Mouse (Mus musculus): Measurements from ENCODE around the gene Alcam.

The Alcam gene

DNA sequence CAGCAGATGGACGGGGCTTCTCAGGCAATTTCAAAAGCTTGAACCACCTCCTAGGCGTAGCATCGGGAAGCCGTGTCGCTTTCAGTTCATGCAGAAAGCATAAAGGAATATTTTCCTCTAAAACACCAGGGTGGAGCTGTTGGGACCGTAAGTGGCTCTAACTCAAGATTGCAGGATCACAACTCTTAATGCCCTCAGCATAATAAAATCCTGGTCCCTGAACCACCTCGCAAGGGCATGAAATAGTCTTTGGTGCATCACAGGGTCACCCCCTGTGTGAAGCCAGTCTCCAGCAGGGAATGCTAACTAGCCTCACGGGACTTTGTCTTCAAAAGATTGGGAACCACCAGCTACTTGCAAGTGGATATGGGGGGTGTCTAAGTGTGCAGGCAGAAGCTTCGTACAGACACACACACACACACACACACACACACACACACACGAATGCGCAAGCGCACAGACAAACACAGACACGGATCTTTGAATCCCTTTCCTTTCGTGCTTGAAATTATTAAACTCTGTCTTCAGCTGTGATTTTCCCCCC is at the start of gene Alcam:
TSS of gene Alcam (minus strand) at position 104 of the 544 bp plus-strand sequence.
- peak; percentile 87 for DNase-seq

DNA sequence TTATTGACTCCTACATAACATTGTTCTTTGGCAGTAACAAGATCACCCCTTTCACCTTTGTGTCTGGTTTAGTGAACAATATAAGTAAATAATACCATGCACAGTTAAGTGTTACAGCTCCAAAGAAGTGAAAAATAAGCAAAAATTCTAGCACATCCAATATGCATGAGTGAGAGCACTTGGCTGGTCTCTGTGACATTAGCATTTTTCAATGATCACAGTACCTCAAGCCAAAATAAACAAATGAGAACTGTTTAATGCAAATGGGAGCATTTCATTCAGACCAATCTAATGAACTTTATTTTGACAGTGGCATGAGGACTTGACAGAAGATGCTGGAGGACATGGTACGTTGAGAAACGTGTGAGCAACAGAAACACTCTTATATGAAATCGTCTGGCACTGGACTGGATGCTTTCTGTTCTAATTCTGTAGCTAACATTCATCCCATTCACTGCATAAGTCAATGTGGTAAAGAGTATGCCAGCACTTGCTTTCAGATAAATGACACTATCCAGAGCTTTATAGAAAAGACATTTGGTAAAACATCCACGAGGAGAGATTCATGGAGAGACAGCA is 45.0 kb upstream of the Alcam start:
- DNase-seq = no peak

DNA sequence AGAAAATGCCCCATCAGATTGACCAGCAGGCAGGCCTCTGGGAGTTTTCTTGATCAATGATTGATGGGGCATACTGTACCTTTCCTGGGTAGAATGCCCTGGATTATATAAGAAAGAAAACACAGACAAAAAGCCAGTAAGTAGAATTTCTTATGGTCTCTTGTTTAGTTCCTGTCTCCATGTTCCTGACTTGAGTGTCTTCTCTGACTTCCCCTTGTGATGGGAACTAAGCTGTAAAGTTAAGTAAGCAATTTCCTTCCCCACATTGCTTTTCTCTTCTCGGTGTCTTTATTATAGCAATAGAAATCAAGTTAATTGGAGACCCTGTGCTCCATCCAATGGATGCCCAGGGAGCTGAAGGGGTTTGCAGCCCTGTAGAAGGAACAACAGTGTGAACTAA is 36.7 kb upstream of the Alcam start:
- peak; percentile 24 for DNase-seq

DNA sequence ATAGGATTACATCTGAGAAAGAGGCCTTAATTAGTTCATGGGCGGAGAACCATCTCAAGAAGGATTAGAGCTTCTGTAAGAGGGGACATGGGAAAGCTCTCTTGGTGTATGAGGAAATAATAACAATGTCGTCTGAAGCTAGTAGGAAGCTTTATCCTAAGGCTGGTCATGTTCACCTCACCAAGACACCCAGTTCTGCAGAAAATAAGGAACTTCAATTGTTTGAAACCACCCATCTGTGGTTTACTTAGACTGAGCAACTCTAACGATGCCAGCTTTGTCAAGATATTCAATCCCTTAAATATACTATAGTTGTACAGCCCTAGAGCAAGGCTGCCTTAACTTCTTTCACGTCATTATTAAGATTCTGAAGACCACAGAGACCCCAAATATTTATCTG is 20.4 kb upstream of the Alcam start:
- DNase-seq = no peak

DNA sequence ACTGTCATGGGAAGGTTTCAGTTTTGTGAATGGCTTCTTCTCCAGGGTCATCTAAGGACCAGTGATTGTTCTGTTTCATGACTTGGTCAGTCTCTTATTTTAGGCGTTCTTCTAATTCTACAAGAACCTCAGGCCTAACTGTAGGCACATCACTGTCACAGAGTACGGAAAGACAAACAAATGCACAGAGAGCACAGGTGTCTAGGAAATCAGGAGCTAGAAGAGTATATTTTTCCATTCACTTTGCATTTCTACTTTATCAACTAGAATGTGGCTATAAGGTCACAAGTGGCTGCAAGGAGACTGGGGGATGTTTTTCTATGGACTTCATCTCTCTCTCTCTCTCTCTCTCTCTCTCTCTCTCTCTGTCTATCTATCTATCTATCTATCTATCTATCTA is 19.2 kb upstream of the Alcam start:
- no peak for DNase-seq

DNA sequence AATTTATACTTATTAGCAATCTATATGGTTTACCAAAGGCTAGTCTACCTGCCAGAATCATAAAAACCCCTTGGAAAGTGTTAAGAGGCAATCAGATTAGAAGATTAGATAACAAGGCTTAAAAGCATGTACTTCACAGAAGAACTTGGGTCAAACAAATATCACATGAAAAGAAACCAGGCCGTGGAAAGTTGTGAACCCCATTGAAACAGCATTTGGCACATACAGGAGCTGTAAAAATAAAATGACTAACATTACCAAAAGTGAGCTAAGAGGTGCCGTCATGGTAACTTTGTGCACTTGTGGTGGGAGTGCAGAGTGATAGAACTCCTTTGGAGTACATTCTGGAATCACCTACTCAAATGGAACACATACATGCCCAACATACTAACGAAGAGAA is 18.8 kb upstream of the Alcam start:
- DNase-seq = no peak

DNA sequence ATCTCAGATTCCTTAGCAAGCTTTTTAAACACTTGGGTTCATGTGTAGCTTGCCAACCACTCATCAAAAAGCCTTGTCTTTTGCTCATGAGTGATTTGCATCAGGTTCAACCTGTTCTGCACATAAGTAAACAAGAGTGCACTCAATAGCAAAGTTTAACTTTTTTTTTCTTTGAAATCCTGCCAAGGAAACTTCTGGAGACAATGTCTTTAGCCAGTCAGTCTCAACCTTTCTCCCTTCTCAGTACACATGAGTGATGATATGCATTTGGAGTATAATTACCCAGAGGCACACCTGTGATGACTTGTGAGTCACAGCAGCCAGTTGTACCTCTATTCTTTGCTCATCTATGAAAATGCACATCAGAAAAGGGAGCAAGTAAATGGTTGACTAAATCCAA is 18.2 kb upstream of the Alcam start:
- DNase-seq = no peak

DNA sequence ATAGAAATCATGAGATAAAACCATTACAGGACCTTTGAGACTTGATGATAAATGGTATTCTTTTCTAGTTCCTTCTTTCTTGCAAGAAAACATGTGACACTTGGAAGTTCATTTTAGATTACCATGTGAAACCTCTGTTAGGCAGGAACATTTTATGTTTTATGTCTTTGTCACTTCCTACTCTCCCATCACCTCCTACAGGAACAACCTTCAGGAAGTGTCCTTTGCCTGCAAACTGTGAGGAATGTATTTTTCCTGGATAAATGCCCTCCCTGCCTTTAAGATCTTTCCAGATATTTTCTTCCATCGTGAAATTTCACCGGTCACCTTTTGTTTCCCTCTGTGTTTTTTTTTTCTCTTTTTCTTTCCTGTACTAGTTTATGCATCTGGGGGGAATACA is 17.0 kb upstream of the Alcam start:
- no peak for DNase-seq

DNA sequence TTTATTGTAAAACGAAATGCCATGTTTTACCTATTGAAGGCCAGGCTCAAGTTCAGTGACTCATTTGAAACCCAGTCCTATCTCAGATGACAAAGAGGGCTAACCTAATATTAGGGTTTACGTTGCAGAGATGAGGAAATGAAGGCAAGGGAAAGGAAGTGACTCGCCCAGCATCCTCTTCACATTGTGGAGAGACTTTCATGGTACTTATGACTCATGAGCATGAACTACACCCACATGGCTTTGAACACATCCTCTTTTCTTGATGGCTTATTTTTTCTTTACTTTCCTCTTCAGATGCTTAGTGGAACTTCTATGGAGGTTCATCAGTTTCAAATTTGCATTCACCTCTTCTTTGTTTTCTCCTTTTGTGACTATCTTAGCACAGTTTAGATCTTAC is 16.4 kb upstream of the Alcam start:
- DNase-seq = peak; percentile 92

DNA sequence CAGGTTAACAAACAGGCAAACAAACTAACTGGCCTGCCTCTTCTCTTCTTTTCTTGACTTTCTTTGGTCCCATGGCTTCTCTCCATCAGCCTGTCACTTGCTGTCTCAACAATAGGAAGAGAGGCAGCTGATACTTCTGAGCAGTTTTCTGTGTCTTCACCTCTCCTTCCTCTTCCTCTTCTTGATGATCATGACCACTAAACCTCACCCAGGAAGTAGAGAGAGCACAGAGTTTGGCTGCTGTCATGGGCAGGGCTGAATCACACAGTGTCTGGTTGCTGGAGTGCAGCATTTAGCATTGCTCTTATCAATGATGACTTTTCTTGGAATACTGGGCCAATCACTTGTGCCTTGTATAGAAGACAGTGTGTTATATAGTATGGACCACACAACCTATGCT is 14.6 kb upstream of the Alcam start:
- DNase-seq = peak; percentile 93

DNA sequence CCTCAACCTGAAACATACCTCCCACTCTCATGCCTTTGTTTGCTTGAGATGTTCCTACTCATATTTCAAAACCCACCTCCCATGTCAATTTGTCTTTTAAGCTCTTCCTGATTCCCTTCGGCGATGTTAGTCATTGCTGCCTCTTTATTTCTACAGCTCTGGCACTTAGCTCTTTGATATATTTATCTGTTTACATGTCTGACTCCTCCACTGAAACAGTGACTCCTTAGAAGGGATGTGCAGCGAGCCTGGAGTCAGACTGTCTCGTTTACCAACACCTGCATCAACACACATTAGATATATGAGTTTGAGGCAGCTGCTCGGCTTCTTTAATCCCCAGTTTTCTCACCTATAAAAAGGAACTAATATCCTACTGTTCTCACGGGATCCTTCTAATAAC is 12.9 kb upstream of the Alcam start:
- DNase-seq = no peak

DNA sequence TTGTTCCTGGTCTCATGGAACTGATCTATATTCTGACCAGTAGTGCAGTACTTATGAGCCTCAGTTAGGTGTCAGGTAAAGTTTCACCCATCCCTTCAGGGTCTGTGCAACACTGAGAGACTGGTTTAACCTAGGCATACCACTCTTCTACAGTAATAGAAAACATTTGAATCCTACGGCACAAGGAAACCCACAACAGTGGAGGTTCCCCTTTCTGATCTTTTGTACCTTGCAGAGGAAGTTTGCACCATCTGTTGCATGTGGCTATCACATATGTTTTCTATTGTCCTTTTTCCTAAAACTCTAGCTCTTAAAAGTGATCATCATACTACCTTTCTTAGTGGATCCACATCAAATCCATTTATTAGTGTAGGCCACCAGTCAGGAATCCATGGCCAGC is 10.7 kb upstream of the Alcam start:
- DNase-seq = no peak

DNA sequence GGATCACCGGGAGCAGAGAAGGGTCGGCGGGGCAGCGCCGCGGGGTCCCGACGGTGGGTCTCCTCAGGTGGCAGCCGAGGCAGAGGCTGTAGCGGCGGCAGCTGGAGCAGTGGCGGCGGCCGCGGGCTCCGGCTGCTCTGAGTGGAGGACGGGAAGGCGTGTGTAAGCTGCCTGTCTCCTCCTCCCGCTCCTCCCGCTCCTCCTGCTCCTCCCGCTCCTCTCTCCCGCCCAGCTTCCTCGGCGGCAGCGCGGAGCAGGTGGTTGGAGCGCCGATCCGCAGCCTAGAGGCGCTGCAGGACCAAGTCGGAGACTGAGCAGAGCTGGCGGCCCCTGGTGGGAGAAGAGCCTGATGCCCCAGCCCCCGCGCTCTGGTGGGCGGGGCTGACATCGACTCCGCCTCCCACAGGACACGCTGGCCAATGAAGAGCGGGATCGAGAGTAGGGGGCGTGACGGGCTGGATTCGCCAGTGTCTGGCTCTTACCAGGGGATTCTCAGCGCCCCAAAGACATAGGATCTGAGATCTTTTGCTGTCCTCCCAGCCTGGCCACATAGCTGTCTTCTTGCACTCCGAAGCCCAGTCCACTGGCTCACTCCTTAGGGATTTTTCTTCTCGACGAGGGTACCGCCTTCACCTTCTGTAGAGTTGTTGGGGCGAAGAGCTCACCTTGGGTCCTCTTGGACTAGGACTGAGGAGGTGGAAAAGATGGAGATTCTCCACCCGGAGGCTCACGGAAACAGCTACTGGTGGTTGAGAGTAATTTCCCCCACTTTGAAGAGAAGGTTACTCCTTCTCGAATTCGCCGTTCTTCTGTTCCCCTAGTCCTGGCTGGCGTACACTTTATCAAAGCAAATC is 785 bp downstream of the Alcam start:
- peak; percentile 99 for DNase-seq

DNA sequence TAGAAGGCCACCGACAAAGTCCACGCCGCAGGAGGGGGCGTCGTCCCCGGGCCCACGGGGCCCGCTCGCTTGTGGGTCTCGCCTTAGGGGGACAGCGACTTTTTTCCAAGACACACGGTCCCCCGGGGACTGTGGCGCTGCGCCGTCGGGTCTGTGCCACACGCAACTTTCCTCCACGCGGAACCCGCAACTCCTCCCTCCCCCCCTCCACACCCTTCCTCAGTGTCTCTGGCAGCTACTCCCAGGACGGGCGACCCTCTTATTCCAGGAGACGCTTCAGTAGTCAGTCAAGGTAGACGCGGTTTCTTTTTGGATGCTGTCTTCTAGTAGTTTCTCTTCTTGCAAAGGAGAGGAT is 1.4 kb downstream of the Alcam start:
- no peak for DNase-seq

DNA sequence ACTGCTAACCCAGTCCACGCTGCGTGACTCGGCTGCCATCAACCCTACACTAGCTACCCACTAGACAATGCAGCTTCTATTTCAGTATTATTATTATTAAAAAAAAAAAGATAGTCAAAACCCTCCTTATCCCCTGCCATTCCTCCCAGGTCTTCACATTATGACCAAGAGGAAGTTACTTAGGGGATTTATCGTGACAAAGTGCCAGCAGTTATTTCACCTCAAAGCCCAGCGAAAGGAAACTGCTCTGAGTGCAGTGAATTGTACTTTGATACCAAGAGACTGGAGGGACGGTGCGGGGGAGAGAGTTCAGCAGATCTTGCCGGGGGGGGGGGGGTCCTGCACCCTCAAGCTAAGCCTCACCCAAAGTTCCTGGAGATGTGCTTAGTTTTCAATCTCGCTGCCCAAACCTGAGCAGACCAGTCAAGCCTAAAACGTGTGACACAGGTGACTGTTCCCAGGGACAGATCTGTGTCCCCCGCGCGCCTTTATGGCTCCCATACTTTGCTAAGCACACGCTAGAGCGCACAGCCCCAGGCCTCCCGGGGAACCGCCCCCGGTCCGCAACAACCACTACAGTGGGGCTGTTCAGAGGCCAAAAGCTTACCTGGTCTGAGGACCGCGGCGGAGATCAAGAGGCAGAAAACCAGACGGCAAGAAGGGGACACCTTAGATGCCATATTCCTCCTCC is 1.9 kb downstream of the Alcam start:
- DNase-seq = peak; percentile 87

DNA sequence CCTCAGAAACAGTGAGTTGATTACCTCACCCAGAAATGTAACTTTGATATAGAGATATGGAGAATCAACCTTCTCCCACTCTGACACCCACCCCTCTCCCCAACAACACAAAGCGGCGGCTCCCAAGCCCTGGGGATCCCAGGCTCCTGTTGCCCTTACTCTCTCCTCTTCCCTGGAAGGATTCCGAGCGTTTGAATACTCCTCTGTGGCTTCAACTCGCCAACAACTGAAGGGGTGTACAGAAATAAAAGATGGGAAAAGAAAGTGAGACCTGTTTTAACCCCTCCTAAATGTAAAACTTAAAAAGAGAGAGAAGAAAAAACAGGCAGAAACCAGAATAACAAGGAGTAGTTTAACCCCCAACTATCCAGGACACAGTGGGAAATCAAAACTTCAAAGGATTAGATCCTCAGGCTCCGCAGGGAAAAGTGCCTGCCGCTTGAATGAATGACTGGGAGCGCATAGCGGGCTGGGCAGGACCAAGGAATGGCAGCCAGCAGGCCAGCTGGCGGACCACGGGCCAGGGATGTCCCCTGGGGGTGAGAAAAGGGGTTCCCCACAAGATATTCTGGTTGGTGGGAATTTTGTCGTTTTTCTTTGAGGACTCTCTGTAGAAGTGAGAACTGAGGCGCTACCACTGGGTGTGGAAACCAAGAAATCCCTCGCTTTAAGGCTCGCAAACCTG is 2.6 kb downstream of the Alcam start:
- peak; percentile 89 for DNase-seq

DNA sequence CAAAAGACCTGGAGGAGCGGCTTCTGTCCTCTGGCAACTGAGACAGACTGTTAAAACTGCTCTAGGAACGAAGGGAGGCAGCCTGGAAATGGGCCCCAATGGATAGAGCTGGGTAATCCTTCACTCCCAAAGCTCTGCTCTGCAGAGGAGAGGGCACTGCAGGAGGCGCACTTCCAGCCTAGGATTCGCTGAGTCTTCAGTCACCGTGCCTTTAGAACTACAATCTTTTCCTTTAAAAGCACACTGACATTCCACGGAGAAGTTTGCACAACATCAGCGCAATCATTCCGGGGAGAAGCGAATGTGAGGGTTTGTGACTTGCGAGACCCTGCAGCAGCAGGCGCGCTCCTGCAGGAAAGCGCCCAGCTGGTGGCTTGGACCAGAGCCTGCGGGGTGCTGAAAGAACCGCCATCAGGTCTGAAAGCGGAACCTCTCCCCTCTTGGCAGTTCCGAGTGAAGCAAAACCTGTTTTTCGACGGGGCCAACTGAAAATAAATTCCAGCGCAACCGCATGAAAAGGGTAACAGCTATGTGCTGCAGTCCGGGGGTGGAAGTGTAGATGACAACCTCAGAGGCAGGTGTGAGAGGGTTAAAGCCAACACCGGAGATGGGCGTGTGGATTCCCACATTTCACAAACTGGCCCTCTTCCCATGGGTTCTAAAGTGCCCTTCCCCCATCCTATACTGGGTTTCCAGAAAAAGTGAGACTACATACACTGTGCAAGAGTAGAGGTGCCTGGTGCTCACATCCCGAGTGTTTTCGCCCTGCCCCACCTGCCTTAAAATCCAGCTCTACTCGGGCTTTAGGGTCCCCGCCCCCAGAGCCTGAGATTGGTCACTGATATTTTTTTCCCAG is 3.4 kb downstream of the Alcam start:
- peak; percentile 96 for DNase-seq

DNA sequence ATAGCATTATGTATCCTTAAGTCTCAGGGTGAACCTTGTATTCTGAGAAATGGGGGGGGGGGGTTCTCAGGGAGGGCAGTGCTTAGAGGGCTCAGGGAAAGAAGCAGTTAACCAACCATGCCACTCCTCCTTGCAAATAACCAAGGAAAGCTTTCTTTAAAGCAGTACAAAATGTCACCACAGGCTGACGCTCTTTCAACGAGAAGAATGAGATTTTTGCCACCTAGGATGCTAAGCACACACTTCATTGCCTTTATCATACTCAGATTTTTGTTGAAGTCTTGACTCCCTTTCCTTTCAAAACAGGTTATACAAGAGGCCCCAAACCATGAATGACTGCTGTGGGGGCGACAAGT is 4.0 kb downstream of the Alcam start:
- no peak for DNase-seq

DNA sequence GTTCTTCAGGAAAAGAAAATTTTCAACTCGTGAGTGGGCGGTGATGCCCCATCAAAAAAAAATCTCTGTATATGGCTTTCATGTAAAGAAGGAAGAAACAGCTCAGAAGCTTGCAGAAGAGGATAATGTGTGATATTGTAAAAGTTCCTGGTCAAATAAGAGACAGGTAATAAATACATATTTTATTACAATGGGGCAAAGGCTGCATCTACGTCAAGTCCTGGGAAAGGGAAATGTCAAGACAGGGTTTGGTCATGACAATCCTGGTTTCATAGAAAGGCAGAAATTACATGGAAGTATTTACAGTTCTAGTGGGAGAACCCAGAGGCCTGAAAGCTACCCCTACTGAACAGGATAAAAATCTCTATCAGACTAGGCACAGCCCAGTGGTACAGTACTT is 7.9 kb downstream of the Alcam start:
- DNase-seq = no peak

DNA sequence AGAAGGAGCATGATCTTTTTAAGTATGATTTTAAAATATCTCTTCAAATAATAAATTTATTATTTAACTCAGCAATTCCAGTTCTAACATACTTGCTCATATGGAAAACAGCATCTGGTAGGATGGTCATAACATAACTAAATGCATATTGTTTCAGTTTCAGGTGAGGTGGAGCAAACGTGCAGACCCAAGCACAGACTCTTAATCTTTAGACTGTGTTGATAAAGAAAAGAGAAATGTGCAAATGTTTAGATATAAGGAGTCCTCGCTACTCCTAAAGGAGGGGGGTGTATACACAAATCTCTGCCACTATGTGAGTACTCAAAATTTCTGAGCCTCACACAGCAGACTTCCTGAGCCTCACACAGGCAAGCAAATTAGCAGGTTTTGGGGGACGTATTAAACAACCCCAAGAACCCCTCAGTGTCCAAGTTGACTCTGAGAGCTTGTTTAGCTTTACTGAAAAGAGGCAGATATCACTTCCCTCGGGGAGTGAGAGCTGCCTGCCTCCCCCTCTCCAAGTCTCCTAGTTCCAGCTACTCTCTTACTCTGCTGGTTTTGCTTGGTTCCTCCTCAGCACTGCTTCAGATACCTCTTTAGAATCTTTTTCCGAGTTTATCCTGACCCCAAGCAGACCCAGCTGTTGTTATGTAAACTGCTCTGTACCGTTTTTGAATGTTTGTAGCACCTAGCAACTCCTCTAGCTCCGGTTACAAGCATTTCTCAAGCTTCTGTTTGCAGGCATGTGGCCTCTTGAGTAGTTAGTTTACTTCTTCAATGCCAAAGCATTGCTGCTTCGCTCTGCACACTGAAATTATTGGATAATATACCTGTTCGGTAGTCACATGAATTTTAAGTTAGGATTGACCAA is 10.0 kb downstream of the Alcam start:
- no peak for DNase-seq

DNA sequence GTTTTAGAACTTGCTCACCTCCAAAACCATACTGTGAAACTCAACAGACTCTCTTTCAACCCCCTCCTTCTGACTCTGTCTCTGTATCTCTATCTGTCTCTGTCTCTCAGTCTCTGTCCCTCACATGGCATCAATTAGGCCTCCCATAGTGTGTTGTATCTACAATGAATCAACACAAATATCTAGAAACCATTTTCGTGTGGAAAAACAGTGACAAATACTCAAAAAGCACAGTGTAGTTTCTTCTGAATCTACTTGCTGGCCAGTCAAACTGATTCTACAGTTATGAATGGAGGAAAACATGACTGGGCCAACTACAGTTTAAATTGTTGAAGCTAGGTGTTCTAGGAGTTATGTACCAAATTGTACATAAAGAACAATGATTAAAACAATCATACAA is 10.8 kb downstream of the Alcam start:
- no peak for DNase-seq

Measured in heart, adult 11 months (tissue).